Mouse (Mus musculus): ENCODE measurements around the gene Gpr37l1. TPM values are rescaled to one million over a fixed set of nuclear protein-coding genes. Genes with fewer than 3 reads are reported as not detected.

The Gpr37l1 gene
- polyA plus RNA-seq, 1 experiment: not detected

DNA sequence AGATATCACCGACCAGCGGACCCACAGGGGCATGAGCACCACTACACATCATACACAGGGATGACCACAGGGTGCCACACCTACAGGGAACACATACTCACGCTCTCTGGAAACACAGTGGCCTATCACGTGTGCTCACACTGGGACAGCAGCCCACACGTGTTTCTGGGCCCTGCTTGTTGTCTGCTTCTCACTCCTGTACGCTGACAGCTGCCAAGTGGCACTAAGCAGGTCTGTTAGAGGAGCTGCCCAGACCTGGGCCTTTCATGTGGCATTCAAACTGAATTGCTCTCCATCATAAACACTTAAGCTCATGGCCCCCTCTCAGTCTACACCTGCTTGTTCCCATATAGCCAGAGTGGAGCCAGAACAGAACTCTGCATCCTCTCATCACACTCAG lies 11.2 kb downstream of the Gpr37l1 start:
- Histone ChIP-seq H3K36me3 (replicated peaks; ENCODE audit: low read length) (peaks cover 56% of the 10 kb centered on the region), H3K4me3 (replicated peaks) (peak overlapping the region; percentile 33), H3K4me1 (peaks cover 25% of the 10 kb centered on the region), H3K27me3 (replicated peaks) (peaks cover 25% of the 10 kb centered on the region), H3K9me3 (0 out of 2 replicates have a peak, but pooled peaks cover 6% of the 10 kb centered on the region)
- TF ChIP-seq GATA1 (IDR thresholded peaks at IDR 0.05; ENCODE audit: borderline replicate concordance, low read length) (no peak), FLI1 (IDR thresholded peaks at IDR 0.05; ENCODE audit: low read length) (no peak)

DNA sequence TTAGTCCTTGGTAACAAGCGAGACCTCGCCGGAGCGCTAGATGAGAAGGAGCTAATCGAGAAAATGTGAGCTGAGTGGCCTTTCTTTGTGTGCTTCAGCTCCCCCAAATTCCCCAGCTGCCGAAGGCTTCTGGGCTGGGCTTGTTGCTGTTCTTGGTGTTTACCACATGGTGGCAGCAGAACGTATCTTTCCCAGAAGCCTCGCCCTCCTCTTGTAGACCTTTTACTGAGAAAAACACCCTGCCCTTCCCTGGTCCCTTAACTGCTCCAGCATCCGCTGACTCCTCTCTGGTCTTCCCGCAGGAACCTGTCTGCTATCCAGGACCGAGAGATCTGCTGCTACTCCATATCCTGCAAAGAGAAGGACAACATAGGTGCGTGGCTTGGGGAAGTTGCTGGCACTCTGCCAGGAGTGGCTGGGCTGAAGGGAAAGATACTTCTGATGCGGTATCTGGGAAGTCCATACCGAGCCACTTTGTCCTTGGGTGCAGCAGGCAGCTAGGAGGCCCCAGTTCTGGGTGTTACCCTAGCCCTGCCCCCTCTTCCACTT lies 13.0 kb downstream of the Gpr37l1 start:
- peaks cover 69% of the 10 kb centered on the region for H3K36me3 ChIP-seq (replicated peaks; ENCODE audit: low read length)
- peaks cover 10% of the 10 kb centered on the region for H3K27me3 ChIP-seq (replicated peaks)
- H3K9me3 ChIP-seq: no peaks in the 10 kb centered on the region
- peaks cover 33% of the 10 kb centered on the region for H3K4me1 ChIP-seq
- no peak overlapping the region for H3K4me3 ChIP-seq (replicated peaks)
- TF ChIP-seq FLI1 (IDR thresholded peaks at IDR 0.05; ENCODE audit: low read length) (no peak), GATA1 (IDR thresholded peaks at IDR 0.05; ENCODE audit: borderline replicate concordance, low read length) (no peak)

GRCm38 (mm10) chr1:135154011-135154410 lies 13.5 kb downstream of the Gpr37l1 start:
- TF ChIP-seq FLI1 (IDR thresholded peaks at IDR 0.05; ENCODE audit: low read length) (no peak), GATA1 (IDR thresholded peaks at IDR 0.05; ENCODE audit: borderline replicate concordance, low read length) (no peak)
- H3K4me3 ChIP-seq (replicated peaks): no peak overlapping the region
- peaks cover 6% of the 10 kb centered on the region for H3K27me3 ChIP-seq (replicated peaks)
- H3K4me1 ChIP-seq: peaks cover 33% of the 10 kb centered on the region
- H3K9me3 ChIP-seq: no peaks in the 10 kb centered on the region
- H3K36me3 ChIP-seq (replicated peaks; ENCODE audit: low read length): peaks cover 71% of the 10 kb centered on the region

GRCm38 (mm10) chr1:135148996-135149395 lies 18.5 kb downstream of the Gpr37l1 start:
- Histone ChIP-seq H3K27me3 (replicated peaks) (no peaks in the 10 kb centered on the region), H3K4me1 (peaks cover 60% of the 10 kb centered on the region), H3K9me3 (no peaks in the 10 kb centered on the region), H3K36me3 (replicated peaks; ENCODE audit: low read length) (peaks cover 65% of the 10 kb centered on the region), H3K4me3 (replicated peaks) (no peak overlapping the region)
- TF ChIP-seq FLI1 (IDR thresholded peaks at IDR 0.05; ENCODE audit: low read length) (no peak), GATA1 (IDR thresholded peaks at IDR 0.05; ENCODE audit: borderline replicate concordance, low read length) (no peak)

- Histone ChIP-seq H3K4me3 (replicated peaks) (peak overlapping the region; percentile 100), H3K27me3 (replicated peaks) (no peaks in the 10 kb centered on the region), H3K4me1 (peaks cover 63% of the 10 kb centered on the region), H3K9me3 (no peaks in the 10 kb centered on the region), H3K36me3 (replicated peaks; ENCODE audit: low read length) (peaks cover 66% of the 10 kb centered on the region)
- TF ChIP-seq GATA1 (IDR thresholded peaks at IDR 0.05; ENCODE audit: borderline replicate concordance, low read length): no peak
- TF ChIP-seq FLI1 (IDR thresholded peaks at IDR 0.05; ENCODE audit: low read length): no peak
Measured at GRCm38 (mm10) chr1:135148476-135148875, 19.0 kb downstream of the Gpr37l1 start.

GRCm38 (mm10) chr1:135147702-135148058 lies 19.8 kb downstream of the Gpr37l1 start:
- H3K9me3 ChIP-seq: no peaks in the 10 kb centered on the region
- peaks cover 70% of the 10 kb centered on the region for H3K4me1 ChIP-seq
- TF ChIP-seq GATA1 (IDR thresholded peaks at IDR 0.05; ENCODE audit: borderline replicate concordance, low read length): no peak
- TF ChIP-seq FLI1 (IDR thresholded peaks at IDR 0.05; ENCODE audit: low read length): no peak
- peaks cover 68% of the 10 kb centered on the region for H3K36me3 ChIP-seq (replicated peaks; ENCODE audit: low read length)
- H3K4me3 ChIP-seq (replicated peaks): peak overlapping the region; percentile 100
- no peaks in the 10 kb centered on the region for H3K27me3 ChIP-seq (replicated peaks)

GRCm38 (mm10) chr1:135146946-135147701 lies 20.4 kb downstream of the Gpr37l1 start:
- Histone ChIP-seq H3K4me3 (replicated peaks) (peak overlapping the region; percentile 100), H3K36me3 (replicated peaks; ENCODE audit: low read length) (peaks cover 68% of the 10 kb centered on the region), H3K9me3 (no peaks in the 10 kb centered on the region), H3K27me3 (replicated peaks) (no peaks in the 10 kb centered on the region), H3K4me1 (peaks cover 67% of the 10 kb centered on the region)
- no peak for TF ChIP-seq GATA1 (IDR thresholded peaks at IDR 0.05; ENCODE audit: borderline replicate concordance, low read length)
- no peak for TF ChIP-seq FLI1 (IDR thresholded peaks at IDR 0.05; ENCODE audit: low read length)

- Histone ChIP-seq H3K9me3 (no peaks in the 10 kb centered on the region), H3K4me3 (replicated peaks) (peak within 1 kb of the TSS; percentile 100), H3K36me3 (replicated peaks; ENCODE audit: low read length) (peaks cover 66% of the 10 kb centered on the region), H3K4me1 (peaks cover 65% of the 10 kb centered on the region), H3K27me3 (replicated peaks) (no peaks in the 10 kb centered on the region)
- no peak for TF ChIP-seq GATA1 (IDR thresholded peaks at IDR 0.05; ENCODE audit: borderline replicate concordance, low read length)
- no peak for TF ChIP-seq FLI1 (IDR thresholded peaks at IDR 0.05; ENCODE audit: low read length)
Measured at GRCm38 (mm10) chr1:135146077-135146945, 21.2 kb downstream of the Gpr37l1 start, which contains the start of gene Arl8a. Arl8a (plus strand) TSS chr1:135146824.

DNA sequence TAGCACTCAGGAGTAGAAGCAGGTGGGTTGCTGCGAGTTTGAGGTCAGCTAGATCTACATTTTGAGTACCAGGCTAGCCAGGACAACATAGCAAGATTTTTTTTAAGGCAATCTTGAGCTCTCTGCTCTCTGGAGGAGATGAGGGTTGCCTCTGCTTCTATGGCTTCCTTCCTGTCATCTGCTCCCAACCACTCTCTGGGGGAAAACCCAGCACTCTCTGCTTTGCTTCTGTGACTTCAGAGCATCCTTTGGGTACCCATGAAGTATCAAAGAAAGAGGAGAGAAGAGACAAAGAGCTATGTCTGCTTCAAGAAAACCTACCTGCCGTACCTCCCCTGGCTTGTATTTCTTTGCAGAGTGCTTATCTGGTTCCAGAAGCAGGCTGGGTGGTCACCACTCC lies 23.5 kb downstream of the Gpr37l1 start:
- H3K27me3 ChIP-seq (replicated peaks): no peaks in the 10 kb centered on the region
- peaks cover 73% of the 10 kb centered on the region for H3K36me3 ChIP-seq (replicated peaks; ENCODE audit: low read length)
- no peaks in the 10 kb centered on the region for H3K9me3 ChIP-seq
- no peak overlapping the region for H3K4me3 ChIP-seq (replicated peaks)
- no peak for TF ChIP-seq FLI1 (IDR thresholded peaks at IDR 0.05; ENCODE audit: low read length)
- TF ChIP-seq GATA1 (IDR thresholded peaks at IDR 0.05; ENCODE audit: borderline replicate concordance, low read length): no peak
- peaks cover 70% of the 10 kb centered on the region for H3K4me1 ChIP-seq
